Mouse (Mus musculus) cerebellum, adult 8-10 months (tissue): Measurements from ENCODE around the gene Ttpal.

Experiments
- DNase-seq: peaks from one replicate; pipeline ENCODE4 v3.0.0; 2022

The Ttpal gene

GRCm38 (mm10) chr2:163663930-163664329, 61.8 kb downstream of the Ttpal start:
- no peak for DNase-seq

- DNase-seq, result no peak
Measured at GRCm38 (mm10) chr2:163667045-163667444, 64.9 kb downstream of the Ttpal start.
